Mouse (Mus musculus) kidney, postnatal 0 days (tissue): ENCODE results near the gene Rab25. TPM values are rescaled to one million over a fixed set of nuclear protein-coding genes. Genes with fewer than 3 reads are reported as not detected.

Experiments used
- ATAC-seq: fragments of 200-750 bp; cut with Nextera tagmentation; replicated peaks from 2 replicates; pipeline ENCODE4 v1.8.0; 2017; ENCODE audit warnings: low read depth, moderate number of reproducible peaks, moderate TSS enrichment, moderate library complexity; ENCODE audit not compliant: low FRiP score
- DNase-seq: peaks from one replicate; pipeline ENCODE4 v3.0.0-alpha.2; 2016; ENCODE audit warnings: low spot score
- H3K27ac ChIP-seq: fragments of 300-500 bp; sonication (generic); 2 replicates; pipeline ENCODE4 v1.5.1; 2014; ENCODE audit warnings: mild to moderate bottlenecking
- H3K27me3 ChIP-seq: fragments of 300-500 bp; sonication (generic); 2 replicates; pipeline ENCODE4 v1.6.1; 2014; ENCODE audit warnings: low read length, mixed read lengths; ENCODE audit not compliant: insufficient read depth
- H3K36me3 ChIP-seq: fragments of 300-500 bp; sonication (generic); 2 replicates; pipeline ENCODE4 v1.6.1; 2014; ENCODE audit warnings: low read length, mixed read lengths; ENCODE audit not compliant: insufficient read depth
- H3K4me1 ChIP-seq: fragments of 300-500 bp; sonication (generic); replicated peaks from 2 replicates; pipeline ENCODE4 v1.6.1; 2014; ENCODE audit warnings: antibody characterized with exemption, low read length, mixed read lengths; ENCODE audit not compliant: insufficient read depth
- H3K4me2 ChIP-seq: fragments of 300-500 bp; sonication (generic); 2 replicates; pipeline ENCODE4 v1.6.1; 2014; ENCODE audit warnings: mild to moderate bottlenecking, low read length, moderate library complexity, mixed read lengths
- H3K4me3 ChIP-seq: fragments of 300-500 bp; sonication (generic); replicated peaks from 2 replicates; pipeline ENCODE4 v1.5.1; 2014; ENCODE audit warnings: low read depth, low read length
- H3K9ac ChIP-seq: fragments of 300-500 bp; sonication (generic); 2 replicates; pipeline ENCODE4 v1.6.1; 2014; ENCODE audit warnings: low read depth, low read length
- H3K9me3 ChIP-seq: fragments of 300-500 bp; sonication (generic); replicated peaks from 2 replicates; pipeline ENCODE4 v1.6.1; 2016; ENCODE audit warnings: low read length, inconsistent platforms, mixed read lengths
- CTCF ChIP-seq: IDR thresholded peaks from 2 replicates; pipeline ENCODE4 v1.5.1; 2016; ENCODE audit warnings: antibody characterized with exemption, low read depth, mild to moderate bottlenecking, moderate library complexity
- WGBS: fragments of 180-500 bp; shearing (Covaris S2); extraction: QIAGEN DNeasy Blood & Tissue Kit; methylation state at CpG from one replicate; pipeline ENCODE4 v1.1.7; 2014; 5-methylcytosine and 5-hydroxymethylcytosine counted together
- polyA plus RNA-seq: library from polyadenylated mRNA; unstranded; fragments of >200 nt; fragmentation: Nextera tagmentation; extraction: Ambion mirVana; gene quantifications from 2 replicates; pipeline ENCODE4 v1.2.1, GENCODE M21; 2015

Rab25 gene
- polyA plus RNA-seq, 1 experiment from 2014 or later = 28.9 TPM

- Histone ChIP-seq H3K9ac (no peak overlapping the region), H3K9me3 (no peaks in the 10 kb centered on the region), H3K4me1 (no peaks in the 10 kb centered on the region), H3K27ac (no peak overlapping the region), H3K4me2 (no peak overlapping the region), H3K4me3 (no peak overlapping the region), H3K36me3 (no peaks in the 10 kb centered on the region), H3K27me3 (no peaks in the 10 kb centered on the region)
- TF ChIP-seq CTCF = no peak
- no peak for DNase-seq
- WGBS = 91% methylated on average over 6 of the region's 6 CpGs
- no peak for ATAC-seq
Measured at GRCm38 (mm10) chr3:88521156-88521555, 26.9 kb downstream of the Rab25 start.

GRCm38 (mm10) chr3:88520078-88520477, 28.0 kb downstream of the Rab25 start:
- no peak overlapping the region for H3K4me3 ChIP-seq
- no peaks in the 10 kb centered on the region for H3K9me3 ChIP-seq
- H3K4me2 ChIP-seq = no peak overlapping the region
- ATAC-seq = no peak
- no peak for TF ChIP-seq CTCF
- H3K27me3 ChIP-seq = no peaks in the 10 kb centered on the region
- H3K27ac ChIP-seq = no peak overlapping the region
- no peaks in the 10 kb centered on the region for H3K4me1 ChIP-seq
- 74% methylated on average over 2 of the region's 2 CpGs for WGBS
- no peak overlapping the region for H3K9ac ChIP-seq
- H3K36me3 ChIP-seq = no peaks in the 10 kb centered on the region
- DNase-seq = no peak

GRCm38 (mm10) chr3:88518411-88518810, 29.7 kb downstream of the Rab25 start:
- Histone ChIP-seq H3K27ac (no peak overlapping the region), H3K27me3 (no peaks in the 10 kb centered on the region), H3K4me3 (no peak overlapping the region), H3K4me1 (no peaks in the 10 kb centered on the region), H3K9ac (no peak overlapping the region), H3K4me2 (no peak overlapping the region), H3K36me3 (no peaks in the 10 kb centered on the region), H3K9me3 (no peaks in the 10 kb centered on the region)
- TF ChIP-seq CTCF = no peak
- ATAC-seq = no peak
- no peak for DNase-seq
- WGBS = 69% methylated on average over 4 of the region's 4 CpGs

- no peak for DNase-seq
Measured at GRCm38 (mm10) chr3:88516407-88516806, 31.7 kb downstream of the Rab25 start.

GRCm38 (mm10) chr3:88515095-88515386, 33.1 kb downstream of the Rab25 start:
- ATAC-seq = no peak
- WGBS = 100% methylated on average over 2 of the region's 2 CpGs

More at GRCm38 (mm10) chr3:88516407-88516806, 31.7 kb downstream of the Rab25 start:
- H3K9ac ChIP-seq = no peak overlapping the region
- 70% methylated on average over 2 of the region's 2 CpGs for WGBS
- H3K36me3 ChIP-seq = no peaks in the 10 kb centered on the region
- H3K4me1 ChIP-seq = peaks cover 11% of the 10 kb centered on the region; the same call in 1 of the 2 replicates
- H3K27me3 ChIP-seq = no peaks in the 10 kb centered on the region
- no peaks in the 10 kb centered on the region for H3K9me3 ChIP-seq
- no peak for ATAC-seq
- no peak overlapping the region for H3K27ac ChIP-seq
- no peak for TF ChIP-seq CTCF
- H3K4me3 ChIP-seq = no peak overlapping the region
- no peak overlapping the region for H3K4me2 ChIP-seq

GRCm38 (mm10) chr3:88514231-88515094, 33.6 kb downstream of the Rab25 start:
- no peak for ATAC-seq
- Histone ChIP-seq H3K9ac (no peak overlapping the region), H3K4me2 (no peak overlapping the region), H3K4me3 (no peak overlapping the region), H3K4me1 (peaks cover 20% of the 10 kb centered on the region), H3K27ac (no peak overlapping the region), H3K27me3 (no peaks in the 10 kb centered on the region), H3K9me3 (no peaks in the 10 kb centered on the region), H3K36me3 (no peaks in the 10 kb centered on the region)
- no peak for DNase-seq
- WGBS = 75% methylated on average over 10 of the region's 10 CpGs
- TF ChIP-seq CTCF = no peak

More at GRCm38 (mm10) chr3:88515095-88515386, 33.1 kb downstream of the Rab25 start:
- H3K36me3 ChIP-seq = no peaks in the 10 kb centered on the region
- no peak for TF ChIP-seq CTCF
- H3K9me3 ChIP-seq = no peaks in the 10 kb centered on the region
- H3K4me3 ChIP-seq = no peak overlapping the region
- no peak overlapping the region for H3K9ac ChIP-seq
- H3K27me3 ChIP-seq = no peaks in the 10 kb centered on the region
- H3K27ac ChIP-seq = no peak overlapping the region
- H3K4me2 ChIP-seq = no peak overlapping the region
- DNase-seq = no peak
- H3K4me1 ChIP-seq = peaks cover 20% of the 10 kb centered on the region; the same call in 1 of the 2 replicates
